Mouse (Mus musculus) heart, adult 2 months (tissue): ENCODE results near the gene Pbld1.

Source experiments
- CTCF ChIP-seq: fragments of 200-600 bp; IDR thresholded peaks from 2 replicates; pipeline ENCODE4 v1.8.1; 2022; ENCODE audit warnings: antibody characterized with exemption, mild to moderate bottlenecking, moderate library complexity
- POLR2A ChIP-seq: fragments of 200-500 bp; IDR thresholded peaks from 2 replicates; pipeline ENCODE4 v1.6.1; 2011; ENCODE audit warnings: mild to moderate bottlenecking, low read depth, low read length, control low read depth; ENCODE audit not compliant: insufficient read depth

DNA sequence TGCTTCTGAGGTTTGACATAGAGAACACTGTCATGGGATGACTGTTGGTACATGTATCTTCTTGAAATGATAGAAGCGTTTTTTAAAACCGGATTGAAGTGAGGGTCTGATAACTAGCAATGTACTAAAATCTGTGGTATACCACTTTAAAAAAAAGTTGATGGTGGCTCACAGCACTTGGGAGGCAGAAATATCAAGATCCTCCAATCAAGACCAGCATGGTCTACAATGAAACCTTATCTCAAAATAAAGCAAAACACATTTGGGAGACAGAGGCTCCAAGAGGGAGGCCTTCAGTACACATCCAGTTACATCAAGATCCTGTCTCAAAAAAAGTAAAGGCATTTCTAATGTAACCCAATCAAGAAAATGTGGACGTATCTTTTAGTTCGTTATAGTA is 38.3 kb upstream of the Pbld1 start:
- TF ChIP-seq CTCF (no peak), POLR2A (no peak)
